Mouse (Mus musculus): Measurements from ENCODE around the gene Klhl6. TPM values are rescaled to one million over a fixed set of nuclear protein-coding genes. Genes with fewer than 3 reads are reported as not detected.

Gene Klhl6
- polyA plus RNA-seq, 1 experiment from 2014 or later: 2.6 TPM

DNA sequence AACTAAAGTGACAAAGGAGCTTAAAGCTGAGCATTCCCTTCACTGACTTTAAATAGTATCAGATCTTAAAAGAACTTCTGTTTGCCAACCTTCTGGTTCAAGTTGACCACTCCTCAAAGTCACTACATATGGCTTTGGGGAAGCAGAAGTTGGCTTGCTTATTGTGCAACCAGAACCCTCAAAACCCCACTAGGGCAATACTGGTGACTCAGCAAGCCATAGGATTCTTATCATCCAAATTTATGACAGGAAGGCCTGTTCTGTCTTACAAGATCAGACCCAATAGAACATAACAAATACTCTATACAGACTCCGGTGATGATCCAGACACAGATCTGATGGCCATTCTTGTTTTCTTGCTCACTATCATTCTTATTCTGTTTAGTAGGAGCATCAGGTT, 9.4 kb downstream of the Klhl6 start:
- no peaks in the 10 kb centered on the region for H3K36me3 ChIP-seq (ENCODE audit: control insufficient read depth, insufficient read depth)
- H3K4me1 ChIP-seq (replicated peaks; ENCODE audit: control insufficient read depth, insufficient read depth, low read length): no peaks in the 10 kb centered on the region
- H3K27me3 ChIP-seq (replicated peaks; ENCODE audit: control insufficient read depth, insufficient read depth, low read length): no peaks in the 10 kb centered on the region
- TF ChIP-seq CTCF (IDR thresholded peaks at IDR 0.05; ENCODE audit: low read depth): no peak
- no peak for ATAC-seq
- H3K27ac ChIP-seq (ENCODE audit: low read depth, low read length): no peak overlapping the region
- no peaks in the 10 kb centered on the region for H3K9me3 ChIP-seq (ENCODE audit: control insufficient read depth)
- 82% methylated on average over 1 of the region's 1 CpGs for WGBS
- no peak overlapping the region for H3K4me3 ChIP-seq (ENCODE audit: low read depth, low read length)
- H3K9ac ChIP-seq (ENCODE audit: low read depth, low read length): no peak overlapping the region
- no peak overlapping the region for H3K4me2 ChIP-seq (replicated peaks; ENCODE audit: low read depth)

DNA sequence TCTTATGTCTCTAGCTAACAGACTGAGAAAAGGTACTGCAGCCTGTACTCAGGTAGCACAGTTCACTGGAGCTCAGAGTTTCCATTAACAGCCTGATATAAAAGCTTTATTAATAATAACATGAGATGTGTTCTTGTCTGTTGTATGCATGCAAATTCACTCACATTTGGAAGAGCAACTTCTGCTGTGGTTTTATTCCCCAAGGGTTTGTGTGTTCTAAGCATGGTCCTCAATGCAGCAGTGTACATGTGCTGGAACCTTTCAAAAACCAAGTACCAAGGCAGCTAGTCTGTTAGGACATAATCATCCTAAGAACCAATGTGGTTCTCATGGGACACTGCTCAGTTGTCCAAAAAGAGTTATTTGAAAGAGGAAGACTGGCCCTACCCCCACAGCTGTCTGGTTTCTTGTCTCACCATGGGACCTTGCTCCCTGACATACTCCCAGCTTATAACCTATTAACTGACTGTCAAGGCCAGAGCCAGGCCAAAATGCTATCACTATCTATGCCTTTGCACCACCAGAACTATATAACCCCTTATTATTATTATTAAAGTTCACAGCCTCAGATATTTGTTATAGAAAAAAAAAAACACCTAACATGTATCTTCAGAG, 10.0 kb downstream of the Klhl6 start:
- H3K4me1 ChIP-seq (replicated peaks; ENCODE audit: control insufficient read depth, insufficient read depth, low read length): no peaks in the 10 kb centered on the region

GRCm38 (mm10) chr16:19969506-19969905, 13.3 kb downstream of the Klhl6 start:
- no peak overlapping the region for H3K4me2 ChIP-seq (replicated peaks; ENCODE audit: low read depth)
- 93% methylated on average over 5 of the region's 5 CpGs for WGBS
- H3K4me1 ChIP-seq (replicated peaks; ENCODE audit: control insufficient read depth, insufficient read depth, low read length): no peaks in the 10 kb centered on the region
- H3K9me3 ChIP-seq (ENCODE audit: control insufficient read depth): no peaks in the 10 kb centered on the region
- no peak overlapping the region for H3K9ac ChIP-seq (ENCODE audit: low read depth, low read length)
- no peak for TF ChIP-seq CTCF (IDR thresholded peaks at IDR 0.05; ENCODE audit: low read depth)
- no peaks in the 10 kb centered on the region for H3K36me3 ChIP-seq (ENCODE audit: control insufficient read depth, insufficient read depth)
- no peak overlapping the region for H3K27ac ChIP-seq (ENCODE audit: low read depth, low read length)
- H3K27me3 ChIP-seq (replicated peaks; ENCODE audit: control insufficient read depth, insufficient read depth, low read length): no peaks in the 10 kb centered on the region
- no peak for ATAC-seq
- no peak overlapping the region for H3K4me3 ChIP-seq (ENCODE audit: low read depth, low read length)

More for the DNA sequence above, 10.0 kb downstream of the Klhl6 start:
- Histone ChIP-seq H3K9me3 (ENCODE audit: control insufficient read depth) (no peaks in the 10 kb centered on the region), H3K4me3 (ENCODE audit: low read depth, low read length) (no peak overlapping the region), H3K27me3 (replicated peaks; ENCODE audit: control insufficient read depth, insufficient read depth, low read length) (no peaks in the 10 kb centered on the region), H3K9ac (ENCODE audit: low read depth, low read length) (no peak overlapping the region), H3K27ac (ENCODE audit: low read depth, low read length) (no peak overlapping the region), H3K4me2 (replicated peaks; ENCODE audit: low read depth) (no peak overlapping the region), H3K36me3 (ENCODE audit: control insufficient read depth, insufficient read depth) (no peaks in the 10 kb centered on the region)
- no peak for ATAC-seq
- no peak for TF ChIP-seq CTCF (IDR thresholded peaks at IDR 0.05; ENCODE audit: low read depth)

GRCm38 (mm10) chr16:19968666-19969065, 14.2 kb downstream of the Klhl6 start:
- 94% methylated on average over 4 of the region's 4 CpGs for WGBS
- Histone ChIP-seq H3K4me3 (ENCODE audit: low read depth, low read length) (no peak overlapping the region), H3K4me1 (replicated peaks; ENCODE audit: control insufficient read depth, insufficient read depth, low read length) (no peaks in the 10 kb centered on the region), H3K4me2 (replicated peaks; ENCODE audit: low read depth) (no peak overlapping the region), H3K9me3 (ENCODE audit: control insufficient read depth) (no peaks in the 10 kb centered on the region), H3K27ac (ENCODE audit: low read depth, low read length) (no peak overlapping the region), H3K27me3 (replicated peaks; ENCODE audit: control insufficient read depth, insufficient read depth, low read length) (no peaks in the 10 kb centered on the region), H3K36me3 (ENCODE audit: control insufficient read depth, insufficient read depth) (no peaks in the 10 kb centered on the region), H3K9ac (ENCODE audit: low read depth, low read length) (no peak overlapping the region)
- TF ChIP-seq CTCF (IDR thresholded peaks at IDR 0.05; ENCODE audit: low read depth): no peak
- ATAC-seq: no peak

DNA sequence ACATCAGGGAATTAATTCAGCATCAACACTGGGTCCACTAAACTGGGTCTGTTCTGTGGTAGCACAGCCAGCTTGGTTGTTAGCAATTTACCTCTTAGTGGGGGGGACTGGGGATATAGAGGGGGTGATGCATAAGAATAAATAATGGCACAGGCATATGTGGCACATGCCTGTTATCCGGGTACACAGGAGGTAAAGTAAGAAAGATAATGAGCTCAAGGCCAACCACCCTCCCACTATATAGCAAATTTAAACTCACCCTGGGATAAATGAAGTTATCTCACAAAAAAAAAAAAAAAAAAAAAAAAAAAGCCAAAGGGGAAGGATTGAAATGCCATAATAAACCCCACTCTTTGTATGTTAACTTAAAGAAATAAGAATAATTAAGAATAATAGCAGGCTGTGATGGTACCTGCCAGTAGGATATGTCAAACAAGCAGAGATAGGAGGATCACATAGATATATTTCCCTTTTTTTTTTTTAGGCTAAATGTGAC, 14.9 kb downstream of the Klhl6 start:
- TF ChIP-seq CTCF (IDR thresholded peaks at IDR 0.05; ENCODE audit: low read depth): no peak
- no peak overlapping the region for H3K4me3 ChIP-seq (ENCODE audit: low read depth, low read length)
- H3K36me3 ChIP-seq (ENCODE audit: control insufficient read depth, insufficient read depth): no peaks in the 10 kb centered on the region
- WGBS: 84% methylated on average over 1 of the region's 1 CpGs
- ATAC-seq: no peak
- no peaks in the 10 kb centered on the region for H3K9me3 ChIP-seq (ENCODE audit: control insufficient read depth)
- no peaks in the 10 kb centered on the region for H3K27me3 ChIP-seq (replicated peaks; ENCODE audit: control insufficient read depth, insufficient read depth, low read length)
- H3K27ac ChIP-seq (ENCODE audit: low read depth, low read length): no peak overlapping the region
- H3K4me2 ChIP-seq (replicated peaks; ENCODE audit: low read depth): no peak overlapping the region
- H3K4me1 ChIP-seq (replicated peaks; ENCODE audit: control insufficient read depth, insufficient read depth, low read length): no peaks in the 10 kb centered on the region
- no peak overlapping the region for H3K9ac ChIP-seq (ENCODE audit: low read depth, low read length)

GRCm38 (mm10) chr16:19966976-19967375, 15.9 kb downstream of the Klhl6 start:
- Histone ChIP-seq H3K27me3 (replicated peaks; ENCODE audit: control insufficient read depth, insufficient read depth, low read length) (no peaks in the 10 kb centered on the region), H3K27ac (ENCODE audit: low read depth, low read length) (no peak overlapping the region), H3K4me2 (replicated peaks; ENCODE audit: low read depth) (no peak overlapping the region), H3K9me3 (ENCODE audit: control insufficient read depth) (no peaks in the 10 kb centered on the region), H3K36me3 (ENCODE audit: control insufficient read depth, insufficient read depth) (no peaks in the 10 kb centered on the region), H3K4me1 (replicated peaks; ENCODE audit: control insufficient read depth, insufficient read depth, low read length) (no peaks in the 10 kb centered on the region), H3K9ac (ENCODE audit: low read depth, low read length) (no peak overlapping the region), H3K4me3 (ENCODE audit: low read depth, low read length) (no peak overlapping the region)
- ATAC-seq: no peak
- no peak for TF ChIP-seq CTCF (IDR thresholded peaks at IDR 0.05; ENCODE audit: low read depth)

DNA sequence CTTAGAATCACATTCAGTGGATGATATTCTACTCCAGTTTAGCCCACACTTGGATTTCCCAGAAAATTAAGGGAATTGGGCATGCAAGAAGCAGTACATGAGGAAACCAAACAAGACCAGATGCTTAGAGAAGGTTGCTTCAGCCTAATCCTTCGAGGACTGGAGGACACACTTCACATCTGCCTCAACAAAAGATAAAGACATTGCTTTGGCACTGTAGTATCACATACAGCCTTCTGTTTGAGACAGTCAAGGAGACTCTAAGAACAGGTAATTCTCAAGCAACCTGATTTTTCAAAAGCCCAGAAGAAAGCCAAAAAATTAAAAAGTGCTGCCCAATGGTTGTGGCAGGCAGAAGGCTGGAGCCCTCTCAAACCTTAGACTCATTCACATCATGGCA, 16.4 kb downstream of the Klhl6 start:
- H3K4me2 ChIP-seq (replicated peaks; ENCODE audit: low read depth): no peak overlapping the region
- no peak for TF ChIP-seq CTCF (IDR thresholded peaks at IDR 0.05; ENCODE audit: low read depth)

More for the DNA sequence above, 16.4 kb downstream of the Klhl6 start:
- Histone ChIP-seq H3K27me3 (replicated peaks; ENCODE audit: control insufficient read depth, insufficient read depth, low read length) (no peaks in the 10 kb centered on the region), H3K9me3 (ENCODE audit: control insufficient read depth) (no peaks in the 10 kb centered on the region), H3K27ac (ENCODE audit: low read depth, low read length) (no peak overlapping the region), H3K36me3 (ENCODE audit: control insufficient read depth, insufficient read depth) (no peaks in the 10 kb centered on the region), H3K4me1 (replicated peaks; ENCODE audit: control insufficient read depth, insufficient read depth, low read length) (no peaks in the 10 kb centered on the region), H3K9ac (ENCODE audit: low read depth, low read length) (no peak overlapping the region), H3K4me3 (ENCODE audit: low read depth, low read length) (no peak overlapping the region)
- ATAC-seq: no peak
- WGBS: 82% methylated on average over 1 of the region's 1 CpGs
